Mouse (Mus musculus) megakaryocyte, embryonic 14.5 days (primary cell): ENCODE data around the gene Gcnt1.

ENCODE experiments used
- FLI1 ChIP-seq: IDR thresholded peaks from 2 replicates; pipeline ENCODE4 v1.6.1; 2012; ENCODE audit warnings: low read length, inconsistent platforms, mixed read lengths
- GATA1 ChIP-seq: IDR thresholded peaks from 3 replicates; pipeline ENCODE4 v1.6.1; 2012; ENCODE audit warnings: mixed read lengths, low read length, inconsistent platforms, borderline replicate concordance

DNA sequence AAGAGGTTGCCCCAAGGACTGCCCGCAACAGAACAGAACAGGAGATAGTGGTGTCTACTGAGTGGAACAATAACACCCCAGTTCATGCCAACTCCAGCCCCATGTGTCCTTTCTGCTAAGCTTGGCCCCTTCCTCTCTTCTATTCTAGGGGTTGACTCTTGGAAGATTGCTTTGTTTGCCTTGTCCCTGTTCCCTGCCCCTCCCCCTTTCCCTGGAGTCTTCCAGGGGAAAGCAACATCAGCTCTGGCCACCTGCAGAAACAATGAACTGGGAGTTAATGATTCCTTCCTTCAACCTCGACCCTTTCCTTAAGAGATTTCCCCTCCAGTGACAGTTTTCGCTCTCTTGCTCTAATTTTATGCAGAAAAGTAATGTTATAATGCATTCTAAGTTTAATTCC lies 15.3 kb downstream of the Gcnt1 start:
- TF ChIP-seq GATA1, result no peak
- no peak for TF ChIP-seq FLI1
